Mouse (Mus musculus): Measurements from ENCODE around the gene Magi2.

The Magi2 gene

GRCm38 (mm10) chr5:19745916-19746315, 519.1 kb downstream of the Magi2 start:
- no peak for DNase-seq (ENCODE audit: low spot score in 2 of 2)

- DNase-seq (ENCODE audit: low spot score in 2 of 2), result no peak
Observed at GRCm38 (mm10) chr5:19746865-19747514, 520.2 kb downstream of the Magi2 start.

GRCm38 (mm10) chr5:19747631-19748030, 520.8 kb downstream of the Magi2 start:
- DNase-seq (ENCODE audit: low spot score in 2 of 2), result no peak

- DNase-seq (ENCODE audit: low spot score in 2 of 2), result no peak
Observed at GRCm38 (mm10) chr5:19779224-19779623, 552.4 kb downstream of the Magi2 start.

DNA sequence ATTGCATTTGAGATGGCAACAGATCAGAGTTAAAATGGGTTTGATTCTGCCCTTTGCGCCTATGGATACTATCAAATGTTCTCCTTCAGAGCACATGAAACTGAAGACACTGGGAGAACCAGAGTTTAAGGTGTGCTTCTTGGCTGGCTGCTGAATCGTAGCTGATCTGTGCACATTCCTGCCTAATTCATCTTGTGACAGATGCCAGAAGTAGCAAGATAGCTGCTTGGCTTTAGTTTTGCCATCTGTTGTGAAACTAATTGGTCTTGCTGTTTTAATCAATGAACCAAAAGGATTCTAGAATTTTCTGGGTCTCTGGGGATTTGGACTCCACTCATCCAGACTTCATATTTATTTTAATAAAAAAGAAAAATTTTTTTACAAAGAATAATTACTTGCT, 553.2 kb downstream of the Magi2 start:
- DNase-seq (ENCODE audit: low spot score in 2 of 2), result no peak

- DNase-seq (ENCODE audit: low spot score in 2 of 2), result no peak
Observed at GRCm38 (mm10) chr5:19785320-19785719, 558.5 kb downstream of the Magi2 start.

GRCm38 (mm10) chr5:19787522-19788144, 560.8 kb downstream of the Magi2 start:
- DNase-seq (ENCODE audit: low spot score in 2 of 2), result no peak

DNA sequence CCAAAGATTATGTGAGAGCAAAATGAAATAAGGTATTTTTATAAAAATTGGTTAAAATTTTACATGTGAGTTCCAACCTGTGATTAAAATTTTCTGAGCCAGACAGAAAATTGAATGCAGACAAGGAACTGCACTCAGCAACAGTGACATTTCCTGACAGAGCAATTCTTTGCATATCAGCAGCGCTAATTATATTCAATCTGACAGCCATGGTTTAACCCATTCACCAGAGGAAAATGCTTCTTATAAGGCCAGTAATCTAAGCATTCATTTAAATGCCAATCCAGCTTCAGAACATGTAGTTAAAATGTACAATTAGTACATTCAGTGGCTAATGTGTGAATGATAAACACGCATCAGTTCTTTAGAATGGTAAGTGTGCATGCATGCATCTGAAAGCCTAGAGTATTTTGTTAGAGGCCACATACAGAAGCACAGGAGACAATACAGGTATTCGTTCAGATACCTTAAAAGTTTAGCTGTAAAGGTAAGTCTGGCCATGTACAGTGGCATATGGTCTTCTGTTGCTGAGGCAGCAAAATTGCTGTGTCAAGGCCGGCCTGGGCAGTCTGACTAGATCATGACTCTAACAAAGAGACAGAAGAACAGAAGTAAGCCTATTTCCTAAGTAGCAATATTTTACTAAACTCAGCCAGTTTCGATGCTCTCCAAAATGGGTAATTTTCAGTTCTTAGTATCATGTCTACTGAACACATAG, 576.4 kb downstream of the Magi2 start:
- DNase-seq (ENCODE audit: low spot score in 2 of 2), result no peak

- no peak for DNase-seq (ENCODE audit: low spot score in 2 of 2)
Observed at GRCm38 (mm10) chr5:19822502-19822901, 595.7 kb downstream of the Magi2 start.

DNA sequence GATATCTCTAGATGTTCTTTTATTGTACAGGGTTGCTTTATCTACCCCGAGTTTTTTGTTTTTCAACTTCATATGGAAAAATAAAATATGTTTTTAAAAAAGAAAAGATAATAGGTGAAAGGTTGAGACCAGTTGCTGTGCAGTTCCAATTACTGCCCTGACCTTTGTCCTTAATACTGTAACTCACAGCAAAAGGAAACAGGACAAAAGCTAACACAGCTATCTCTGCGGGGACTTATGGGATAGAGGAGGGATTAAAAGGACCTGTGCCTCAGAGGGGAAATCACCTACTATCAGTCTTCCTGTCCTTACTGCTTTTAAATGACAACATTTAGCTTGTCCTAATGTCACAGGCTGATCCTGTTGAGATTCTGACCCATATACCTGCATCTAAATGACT, 599.1 kb downstream of the Magi2 start:
- DNase-seq (ENCODE audit: low spot score in 2 of 2), result no peak

GRCm38 (mm10) chr5:19829341-19829740, 602.5 kb downstream of the Magi2 start:
- DNase-seq (ENCODE audit: low spot score in 2 of 2), result no peak

DNA sequence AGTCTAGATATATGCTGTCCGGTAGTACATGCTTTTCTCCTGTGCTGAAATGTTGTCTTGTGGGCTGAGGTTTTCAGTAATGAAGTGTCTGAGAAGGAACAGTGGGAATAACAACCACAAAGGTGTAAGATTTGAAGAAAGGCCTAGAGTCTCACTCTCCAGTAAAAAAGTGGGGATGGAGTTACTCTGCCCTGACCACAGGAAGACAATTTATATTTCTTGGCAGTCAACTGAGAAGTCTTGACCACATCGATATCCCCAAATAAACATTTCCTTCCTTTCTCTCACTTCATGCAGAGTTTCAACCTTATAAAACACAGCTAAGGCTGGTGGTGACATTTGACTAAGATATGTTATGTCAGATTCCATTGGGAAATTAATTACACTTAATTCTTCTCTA, 636.0 kb downstream of the Magi2 start:
- DNase-seq (ENCODE audit: low spot score in 2 of 2), result no peak

- no peak for DNase-seq (ENCODE audit: low spot score in 2 of 2)
Observed at GRCm38 (mm10) chr5:19870406-19870805, 643.6 kb downstream of the Magi2 start.

DNA sequence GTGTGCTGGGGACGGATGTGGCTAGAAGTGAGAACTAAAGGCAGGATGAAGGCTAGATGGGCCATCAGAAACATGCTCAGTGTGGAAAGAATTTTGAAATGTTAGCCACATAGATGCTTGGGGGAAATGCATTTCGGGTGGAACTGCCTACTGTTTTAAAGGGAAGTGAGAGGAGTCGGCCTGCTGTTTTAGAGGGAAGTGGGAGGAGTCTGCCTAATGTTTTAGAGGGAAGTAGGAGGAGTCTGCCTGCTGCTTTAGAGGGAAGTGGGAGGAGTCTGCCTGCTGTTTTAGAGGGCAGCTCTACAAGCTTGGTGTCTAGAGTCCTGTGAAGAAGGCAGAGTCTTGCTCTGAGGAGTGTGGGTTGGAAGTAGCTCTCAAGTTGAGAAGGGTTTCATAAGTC, 664.9 kb downstream of the Magi2 start:
- no peak for DNase-seq (ENCODE audit: low spot score in 2 of 2)

GRCm38 (mm10) chr5:19895893-19896292, 669.1 kb downstream of the Magi2 start:
- DNase-seq (ENCODE audit: low spot score in 2 of 2), result no peak

DNA sequence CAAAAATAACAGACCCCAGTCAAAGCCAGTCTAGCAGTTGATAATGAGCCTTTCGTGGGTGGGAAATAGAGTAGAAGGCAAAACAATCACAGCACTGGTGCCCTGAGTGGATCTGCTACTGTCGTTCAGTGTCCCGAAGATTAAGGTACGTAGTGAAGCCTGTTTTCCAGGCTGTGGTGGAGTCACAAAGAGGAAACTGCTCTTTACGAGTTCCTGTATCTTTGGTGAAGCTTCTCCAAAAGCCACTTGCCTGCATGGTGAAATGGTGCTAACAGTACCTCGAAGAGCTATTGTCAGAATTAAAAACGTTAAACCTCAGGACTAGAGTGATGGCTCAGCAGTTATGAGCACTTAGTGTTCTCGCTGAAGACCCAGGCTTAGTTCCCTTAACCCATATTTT, 674.8 kb downstream of the Magi2 start:
- no peak for DNase-seq (ENCODE audit: low spot score in 2 of 2)

GRCm38 (mm10) chr5:19906636-19907035, 679.8 kb downstream of the Magi2 start:
- DNase-seq (ENCODE audit: low spot score in 2 of 2), result no peak

- no peak for DNase-seq (ENCODE audit: low spot score in 2 of 2)
Observed at GRCm38 (mm10) chr5:19907381-19907982, 680.6 kb downstream of the Magi2 start.

- DNase-seq (ENCODE audit: low spot score in 2 of 2), result no peak
Observed at GRCm38 (mm10) chr5:19907983-19908705, 681.3 kb downstream of the Magi2 start.

DNA sequence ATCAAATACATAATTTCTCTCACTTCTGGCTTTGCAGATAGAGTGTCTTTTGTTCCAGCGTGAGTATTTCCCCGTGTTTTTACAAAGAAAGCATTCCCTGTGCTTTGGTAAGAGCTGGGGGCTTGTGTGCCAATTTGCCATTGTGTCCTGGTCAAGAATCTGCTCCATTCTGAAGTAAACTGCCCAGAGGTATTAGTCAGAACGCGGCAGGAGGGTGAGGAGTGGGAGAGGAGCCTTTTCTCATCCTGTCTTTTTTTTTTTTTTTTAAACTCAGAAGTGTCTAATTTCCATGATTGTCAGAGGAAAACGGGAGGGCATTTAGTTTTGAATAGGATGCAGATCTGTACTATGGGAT, 681.8 kb downstream of the Magi2 start:
- no peak for DNase-seq (ENCODE audit: low spot score in 2 of 2)

DNA sequence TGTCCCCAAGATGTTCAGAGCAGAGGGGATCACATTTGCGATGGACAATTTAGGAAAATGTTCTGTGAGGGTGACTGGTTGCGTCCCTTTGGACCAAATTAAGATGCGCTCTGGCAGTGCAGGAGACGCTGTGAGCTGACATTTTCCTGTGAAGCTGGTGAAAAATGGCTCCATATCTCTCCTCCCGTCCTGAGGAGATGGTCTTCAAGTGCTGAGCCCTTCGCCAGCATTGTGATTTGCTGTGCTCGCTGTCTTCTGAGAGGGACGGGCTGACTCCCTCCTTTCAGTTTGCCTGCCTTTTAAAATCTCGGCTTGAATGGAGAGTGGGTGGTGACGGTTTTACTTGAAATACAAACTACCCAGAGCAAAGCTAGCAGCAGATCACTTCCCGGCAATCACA, 682.2 kb downstream of the Magi2 start:
- DNase-seq (ENCODE audit: low spot score in 2 of 2), result no peak

GRCm38 (mm10) chr5:19909664-19910063, 682.8 kb downstream of the Magi2 start:
- no peak for DNase-seq (ENCODE audit: low spot score in 2 of 2)

Measured in spleen, postnatal 14 days (tissue).